Mouse (Mus musculus) liver, adult 2 months (tissue): ENCODE measurements at regions not wholly inside any gene's neighbourhood (a gene's known extent, or its start where the extent isn't known, plus 50 kb on each side); places are given as distances from the start of the nearest gene placed in this dataset.

Experiments
- CTCF ChIP-seq: fragments of 200-500 bp; IDR thresholded peaks from 2 replicates; pipeline ENCODE4 v1.5.1; 2011; ENCODE audit warnings: low read depth, low read length, control low read depth
- POLR2A ChIP-seq: fragments of 200-500 bp; IDR thresholded peaks from 2 replicates; pipeline ENCODE4 v1.6.1; 2011; ENCODE audit warnings: low read length, control low read depth; ENCODE audit not compliant: insufficient read depth; ENCODE audit errors: extremely low read depth

GRCm38 (mm10) chr1:121243576-121243975 lies 88.8 kb downstream of the Insig2 start:
- TF ChIP-seq CTCF (no peak), POLR2A (no peak)
